Mouse (Mus musculus): Measurements from ENCODE around the gene Syce2. TPM values are rescaled to one million over a fixed set of nuclear protein-coding genes. Genes with fewer than 3 reads are reported as not detected.
"Not testable (repeated sequence)": the region's sequence is repeated elsewhere in the genome, so short reads cannot be mapped to it uniquely, and the experiment has no call there.

Gene Syce2
- polyA plus RNA-seq, 1 experiment from 2014 or later = 25.2 TPM

DNA sequence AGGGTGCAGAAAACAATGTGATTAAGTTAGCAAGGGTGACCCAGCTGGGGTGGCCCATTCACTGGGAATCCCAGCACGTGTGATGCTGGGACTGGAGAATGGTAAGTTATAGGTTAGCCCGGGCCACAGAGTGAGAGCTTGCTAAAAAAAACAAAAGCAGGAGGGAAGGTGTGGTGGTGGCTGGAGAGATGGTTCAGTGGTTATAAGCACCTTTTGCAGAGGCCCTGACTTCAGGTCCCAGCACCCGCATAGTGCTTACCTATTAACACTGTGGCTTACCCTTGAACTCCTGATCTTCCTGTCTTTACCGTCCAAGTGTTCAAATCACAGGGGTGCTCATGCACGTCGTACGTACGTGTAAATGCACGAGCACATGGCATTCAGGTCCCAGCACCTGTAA, 35.1 kb downstream of the Syce2 start:
- Histone ChIP-seq H3K27ac (replicated peaks in 1 of 2; ENCODE audit: control insufficient read depth in 1 of 2, insufficient read depth in 1 of 2, low read depth in 2 of 2, low read length in 2 of 2) (no peak overlapping the region), H3K36me3 (ENCODE audit: control insufficient read depth, insufficient read depth, low read length) (no peaks in the 10 kb centered on the region), H3K4me2 (ENCODE audit: low read length) (no peak overlapping the region), H3K9me3 (ENCODE audit: control insufficient read depth, low read length) (no peaks in the 10 kb centered on the region), H3K27me3 (ENCODE audit: control insufficient read depth, insufficient read depth, low read length) (peaks cover 37% of the 10 kb centered on the region), H3K4me3 (ENCODE audit: control insufficient read depth in 1 of 2, insufficient read depth in 1 of 2, low read depth in 1 of 2, low read length in 2 of 2) (no peak overlapping the region), H3K9ac (ENCODE audit: low read length) (no peak overlapping the region), H3K4me1 (ENCODE audit: control insufficient read depth in 2 of 2, insufficient read depth in 2 of 2, low read length in 2 of 2) (peaks cover 5% of the 10 kb centered on the region in 2 experiments; a peak in 2 of 4 replicates)
- ATAC-seq (ENCODE audit: insufficient number of reproducible peaks, insufficient read depth, low FRiP score, low read depth) = no peak
- 91% methylated on average over 9 of the region's 9 CpGs for WGBS

DNA sequence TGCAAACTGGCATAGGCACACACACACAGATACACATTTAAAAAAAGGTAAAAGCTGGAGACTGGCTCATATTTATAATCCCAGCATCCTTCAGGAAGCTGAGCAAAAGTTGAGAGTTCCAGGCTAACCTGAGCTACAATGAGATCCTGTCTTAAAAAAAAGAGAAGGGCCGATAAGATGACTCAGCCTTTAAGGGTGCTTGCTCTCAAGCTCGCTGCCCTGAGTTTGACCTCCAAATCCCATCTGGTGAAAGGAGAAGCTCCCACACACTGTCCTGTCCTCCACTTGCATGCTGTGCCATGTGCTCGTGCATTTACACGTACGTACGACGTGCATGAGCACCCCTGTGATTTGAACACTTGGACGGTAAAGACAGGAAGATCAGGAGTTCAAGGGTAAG, 35.6 kb downstream of the Syce2 start:
- peaks cover 39% of the 10 kb centered on the region for H3K27me3 ChIP-seq (ENCODE audit: control insufficient read depth, insufficient read depth, low read length)
- 70% methylated on average over 8 of the region's 8 CpGs for WGBS
- no peak for ATAC-seq (ENCODE audit: insufficient number of reproducible peaks, insufficient read depth, low FRiP score, low read depth)

DNA sequence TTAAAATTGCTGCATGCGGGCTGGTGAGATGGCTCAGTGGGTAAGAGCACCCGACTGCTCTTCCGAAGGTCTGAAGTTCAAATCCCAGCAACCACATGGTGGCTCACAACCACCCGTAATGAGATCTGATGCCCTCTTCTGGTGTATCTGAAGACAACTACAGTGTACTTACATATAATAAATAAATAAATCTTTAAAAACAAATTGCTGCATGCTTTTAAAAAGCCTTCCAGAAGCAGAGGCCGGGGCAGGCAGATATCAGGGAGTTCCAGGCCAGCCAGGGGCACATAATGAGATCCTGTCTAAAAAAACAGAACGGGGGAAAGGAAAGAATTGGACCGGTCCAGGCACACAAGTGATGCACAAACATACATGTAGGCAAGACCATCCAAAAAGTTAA, 36.1 kb downstream of the Syce2 start:
- not testable (repeated sequence) for H3K36me3 ChIP-seq (ENCODE audit: control insufficient read depth, insufficient read depth, low read length); H3K27ac ChIP-seq (replicated peaks in 1 of 2; ENCODE audit: control insufficient read depth in 1 of 2, insufficient read depth in 1 of 2, low read depth in 2 of 2, low read length in 2 of 2); H3K9me3 ChIP-seq (ENCODE audit: control insufficient read depth, low read length); ATAC-seq (ENCODE audit: insufficient number of reproducible peaks, insufficient read depth, low FRiP score, low read depth)
- Histone ChIP-seq H3K4me3 (ENCODE audit: control insufficient read depth in 1 of 2, insufficient read depth in 1 of 2, low read depth in 1 of 2, low read length in 2 of 2) (peak overlapping the region; percentile 21 to 51), H3K4me2 (ENCODE audit: low read length) (peak overlapping the region; percentile 94), H3K27me3 (ENCODE audit: control insufficient read depth, insufficient read depth, low read length) (peaks cover 44% of the 10 kb centered on the region), H3K9ac (ENCODE audit: low read length) (peak overlapping the region; percentile 48; the same call in 1 of the 2 replicates), H3K4me1 (ENCODE audit: control insufficient read depth in 2 of 2, insufficient read depth in 2 of 2, low read length in 2 of 2) (peaks cover 5 to 11% of the 10 kb centered on the region in 2 experiments; a peak in 3 of 4 replicates)
- WGBS = 30% methylated on average over 6 of the region's 7 CpGs

More for the DNA sequence above, 35.6 kb downstream of the Syce2 start:
- Histone ChIP-seq H3K27ac (replicated peaks in 1 of 2; ENCODE audit: control insufficient read depth in 1 of 2, insufficient read depth in 1 of 2, low read depth in 2 of 2, low read length in 2 of 2) (no peak overlapping the region), H3K4me3 (ENCODE audit: control insufficient read depth in 1 of 2, insufficient read depth in 1 of 2, low read depth in 1 of 2, low read length in 2 of 2) (no peak overlapping the region), H3K4me1 (ENCODE audit: control insufficient read depth in 2 of 2, insufficient read depth in 2 of 2, low read length in 2 of 2) (peaks cover 5 to 7% of the 10 kb centered on the region in 2 experiments; a peak in 2 of 4 replicates), H3K9me3 (ENCODE audit: control insufficient read depth, low read length) (no peaks in the 10 kb centered on the region), H3K4me2 (ENCODE audit: low read length) (no peak overlapping the region), H3K36me3 (ENCODE audit: control insufficient read depth, insufficient read depth, low read length) (no peaks in the 10 kb centered on the region), H3K9ac (ENCODE audit: low read length) (no peak overlapping the region)

DNA sequence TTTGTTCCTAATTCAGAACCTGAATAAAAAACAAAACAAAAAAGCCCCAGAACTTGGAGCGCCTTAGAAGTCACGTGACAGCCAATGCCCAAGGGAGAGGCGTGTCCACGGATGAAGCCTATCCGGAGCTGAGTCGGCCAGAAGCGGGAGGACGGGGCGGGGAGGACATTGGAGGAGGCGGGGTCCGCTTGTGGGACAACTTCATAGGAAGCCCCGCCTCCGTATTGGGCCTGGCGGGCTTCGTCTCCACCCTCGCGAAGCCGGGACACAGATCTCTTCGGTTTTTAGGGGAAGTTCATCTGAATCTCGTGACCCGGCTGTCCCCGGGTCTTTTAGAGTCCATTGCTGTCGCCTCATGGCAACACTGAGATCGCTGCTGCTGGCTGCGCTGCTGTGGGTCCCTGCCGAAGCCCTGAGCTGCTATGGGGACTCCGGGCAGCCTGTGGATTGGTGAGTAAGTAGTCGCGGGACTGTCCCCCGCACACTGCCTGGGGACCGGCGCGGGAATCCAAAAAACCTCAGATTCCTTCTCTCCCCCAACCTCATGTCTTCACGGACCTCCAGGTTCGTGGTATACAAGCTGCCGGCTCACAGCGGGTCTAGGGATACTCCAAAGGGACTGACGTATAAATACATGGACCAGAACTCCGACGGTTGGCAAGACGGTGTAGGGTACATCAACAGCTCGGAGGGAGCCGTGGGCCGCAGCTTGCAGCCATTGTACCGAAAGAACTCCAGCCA, 36.7 kb downstream of the Syce2 start, which contains the start of gene Dnase2a:
Dnase2a (plus strand) TSS at position 140 of the 741 bp plus-strand sequence.
- Histone ChIP-seq H3K27ac (replicated peaks in 1 of 2; ENCODE audit: control insufficient read depth in 1 of 2, insufficient read depth in 1 of 2, low read depth in 2 of 2, low read length in 2 of 2) (no peak within 1 kb of the TSS; a peak in 1 of 4 replicates), H3K9me3 (ENCODE audit: control insufficient read depth, low read length) (no peaks in the 10 kb centered on the region), H3K27me3 (ENCODE audit: control insufficient read depth, insufficient read depth, low read length) (peaks cover 50% of the 10 kb centered on the region), H3K9ac (ENCODE audit: low read length) (peak within 1 kb of the TSS; percentile 75), H3K36me3 (ENCODE audit: control insufficient read depth, insufficient read depth, low read length) (no peaks in the 10 kb centered on the region), H3K4me3 (ENCODE audit: control insufficient read depth in 1 of 2, insufficient read depth in 1 of 2, low read depth in 1 of 2, low read length in 2 of 2) (peak within 1 kb of the TSS; percentile 48 to 51), H3K4me1 (ENCODE audit: control insufficient read depth in 2 of 2, insufficient read depth in 2 of 2, low read length in 2 of 2) (peaks cover 4 to 11% of the 10 kb centered on the region in 2 experiments; a peak in 3 of 4 replicates), H3K4me2 (ENCODE audit: low read length) (peak within 1 kb of the TSS; percentile 94)
- under 1% methylated on average over 44 of the region's 45 CpGs for WGBS
- peak; percentile 88 for ATAC-seq (ENCODE audit: insufficient number of reproducible peaks, insufficient read depth, low FRiP score, low read depth)

DNA sequence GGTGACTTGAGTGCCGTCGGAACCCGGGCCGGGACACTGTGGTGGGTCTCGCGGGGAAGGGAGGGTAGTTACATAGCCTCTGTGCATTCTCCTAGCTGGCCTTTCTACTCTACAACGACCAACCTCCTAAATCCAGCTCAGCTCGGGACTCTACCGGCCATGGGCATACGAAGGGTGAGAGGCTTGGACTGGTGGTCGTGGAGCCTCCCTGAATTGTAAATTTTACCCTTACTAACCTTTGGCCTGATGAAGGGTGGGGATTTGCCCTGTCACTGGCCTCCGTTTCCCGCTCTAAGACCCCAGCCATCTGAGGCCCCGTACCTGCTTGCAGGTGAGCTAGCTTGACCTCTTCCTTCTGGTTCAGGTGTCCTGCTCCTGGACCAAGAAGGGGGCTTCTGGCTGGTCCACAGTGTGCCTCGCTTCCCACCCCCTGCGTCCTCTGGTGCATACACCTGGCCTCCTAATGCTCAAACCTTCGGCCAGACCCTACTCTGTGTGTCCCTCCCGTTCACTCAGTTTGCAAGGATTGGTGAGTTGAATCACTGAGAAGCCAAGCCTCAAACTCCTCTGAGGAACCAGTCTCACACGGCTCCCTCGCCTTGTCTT, 37.4 kb downstream of the Syce2 start:
- 49% methylated on average over 20 of the region's 20 CpGs for WGBS
- H3K27me3 ChIP-seq (ENCODE audit: control insufficient read depth, insufficient read depth, low read length) = peaks cover 54% of the 10 kb centered on the region

DNA sequence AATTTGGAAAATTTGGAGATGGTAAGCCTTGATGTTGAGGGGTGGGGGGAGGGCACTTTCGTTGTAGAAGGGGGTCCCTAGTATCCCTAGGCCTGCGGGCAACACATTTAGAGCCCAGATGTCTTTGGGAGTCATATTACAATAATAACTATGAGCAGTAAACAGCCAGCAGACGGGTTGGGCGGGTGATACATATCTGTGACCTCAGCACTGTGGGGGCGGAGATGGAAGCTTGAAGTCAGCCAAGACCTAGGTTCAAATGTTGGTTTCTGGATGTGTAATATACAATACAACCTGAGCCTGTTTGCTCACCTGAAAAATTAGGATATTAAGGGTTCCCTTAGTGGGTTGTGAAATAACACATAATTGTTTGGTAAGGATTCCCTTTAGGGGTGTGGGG, 38.0 kb downstream of the Syce2 start:
- WGBS = 79% methylated on average over 5 of the region's 5 CpGs
- Histone ChIP-seq H3K27ac (replicated peaks in 1 of 2; ENCODE audit: control insufficient read depth in 1 of 2, insufficient read depth in 1 of 2, low read depth in 2 of 2, low read length in 2 of 2) (no peak overlapping the region), H3K4me2 (ENCODE audit: low read length) (no peak overlapping the region), H3K4me3 (ENCODE audit: control insufficient read depth in 1 of 2, insufficient read depth in 1 of 2, low read depth in 1 of 2, low read length in 2 of 2) (no peak overlapping the region), H3K36me3 (ENCODE audit: control insufficient read depth, insufficient read depth, low read length) (no peaks in the 10 kb centered on the region), H3K9me3 (ENCODE audit: control insufficient read depth, low read length) (peaks cover 5% of the 10 kb centered on the region), H3K9ac (ENCODE audit: low read length) (no peak overlapping the region), H3K4me1 (ENCODE audit: control insufficient read depth in 2 of 2, insufficient read depth in 2 of 2, low read length in 2 of 2) (peaks cover 4 to 11% of the 10 kb centered on the region in 2 experiments; a peak in 2 of 4 replicates), H3K27me3 (ENCODE audit: control insufficient read depth, insufficient read depth, low read length) (peaks cover 50% of the 10 kb centered on the region)
- no peak for ATAC-seq (ENCODE audit: insufficient number of reproducible peaks, insufficient read depth, low FRiP score, low read depth)

More for the DNA sequence above, 37.4 kb downstream of the Syce2 start:
- ATAC-seq (ENCODE audit: insufficient number of reproducible peaks, insufficient read depth, low FRiP score, low read depth) = no peak; the same call in 1 of the 2 replicates
- Histone ChIP-seq H3K36me3 (ENCODE audit: control insufficient read depth, insufficient read depth, low read length) (no peaks in the 10 kb centered on the region), H3K4me2 (ENCODE audit: low read length) (peak overlapping the region; percentile 94), H3K9ac (ENCODE audit: low read length) (peak overlapping the region; percentile 75), H3K4me3 (ENCODE audit: control insufficient read depth in 1 of 2, insufficient read depth in 1 of 2, low read depth in 1 of 2, low read length in 2 of 2) (peak overlapping the region; percentile 48 to 51), H3K27ac (replicated peaks in 1 of 2; ENCODE audit: control insufficient read depth in 1 of 2, insufficient read depth in 1 of 2, low read depth in 2 of 2, low read length in 2 of 2) (no peak overlapping the region), H3K4me1 (ENCODE audit: control insufficient read depth in 2 of 2, insufficient read depth in 2 of 2, low read length in 2 of 2) (peaks cover 4 to 11% of the 10 kb centered on the region in 2 experiments; a peak in 2 of 4 replicates), H3K9me3 (ENCODE audit: control insufficient read depth, low read length) (peaks cover 4% of the 10 kb centered on the region)

DNA sequence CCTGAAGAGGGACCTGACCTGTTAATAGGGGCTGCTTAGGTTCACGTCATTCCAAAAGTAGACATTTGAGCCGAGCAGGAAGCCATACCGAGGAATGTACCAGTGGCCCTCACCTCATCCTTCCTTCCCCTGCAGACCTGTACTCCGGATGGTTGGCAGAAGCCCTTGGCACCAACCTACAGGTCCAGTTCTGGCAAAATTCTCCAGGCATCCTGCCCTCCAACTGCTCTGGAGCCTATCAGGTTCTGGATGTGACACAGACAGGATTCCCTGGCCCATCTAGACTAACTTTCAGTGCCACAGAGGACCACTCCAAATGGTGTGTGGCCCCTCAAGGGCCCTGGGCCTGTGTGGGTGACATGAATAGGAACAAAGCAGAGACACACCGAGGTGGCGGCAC, 38.6 kb downstream of the Syce2 start:
- H3K4me3 ChIP-seq (ENCODE audit: control insufficient read depth in 1 of 2, insufficient read depth in 1 of 2, low read depth in 1 of 2, low read length in 2 of 2) = no peak overlapping the region
- no peak for ATAC-seq (ENCODE audit: insufficient number of reproducible peaks, insufficient read depth, low FRiP score, low read depth)
- WGBS = 83% methylated on average over 6 of the region's 6 CpGs
- H3K27me3 ChIP-seq (ENCODE audit: control insufficient read depth, insufficient read depth, low read length) = peaks cover 53% of the 10 kb centered on the region
- no peak overlapping the region for H3K27ac ChIP-seq (replicated peaks in 1 of 2; ENCODE audit: control insufficient read depth in 1 of 2, insufficient read depth in 1 of 2, low read depth in 2 of 2, low read length in 2 of 2)
- peaks cover 5% of the 10 kb centered on the region for H3K9me3 ChIP-seq (ENCODE audit: control insufficient read depth, low read length)
- H3K36me3 ChIP-seq (ENCODE audit: control insufficient read depth, insufficient read depth, low read length) = no peaks in the 10 kb centered on the region
- no peak overlapping the region for H3K4me2 ChIP-seq (ENCODE audit: low read length)
- no peak overlapping the region for H3K9ac ChIP-seq (ENCODE audit: low read length)
- H3K4me1 ChIP-seq (ENCODE audit: control insufficient read depth in 2 of 2, insufficient read depth in 2 of 2, low read length in 2 of 2) = peaks cover 4 to 11% of the 10 kb centered on the region in 2 experiments; a peak in 2 of 4 replicates
